Mouse (Mus musculus) stomach, postnatal 0 days (tissue): ENCODE measurements at regions not wholly inside any gene's neighbourhood (a gene's known extent, or its start where the extent isn't known, plus 50 kb on each side); places are given as distances from the start of the nearest gene placed in this dataset.

ENCODE experiments used
- ATAC-seq: fragments of 200-750 bp; cut with Nextera tagmentation; 2 replicates; pipeline ENCODE4 v1.8.0; 2017; ENCODE audit not compliant: low FRiP score, low TSS enrichment
- DNase-seq: peaks from one replicate; pipeline ENCODE4 v3.0.0-alpha.2; 2016; ENCODE audit warnings: low spot score
- H3K27ac ChIP-seq: fragments of 300-500 bp; sonication (generic); replicated peaks from 2 replicates; pipeline ENCODE4 v1.5.1; 2014; ENCODE audit warnings: mild to moderate bottlenecking, control low read depth
- H3K27me3 ChIP-seq: fragments of 300-500 bp; sonication (generic); 2 replicates; pipeline ENCODE4 v1.6.1; 2014; ENCODE audit warnings: low read length; ENCODE audit not compliant: control insufficient read depth, insufficient read depth
- H3K36me3 ChIP-seq: fragments of 300-500 bp; sonication (generic); 2 replicates; pipeline ENCODE4 v1.6.1; 2014; ENCODE audit warnings: low read length, mixed read lengths; ENCODE audit not compliant: control insufficient read depth, insufficient read depth
- H3K4me1 ChIP-seq: fragments of 300-500 bp; sonication (generic); replicated peaks from 2 replicates; pipeline ENCODE4 v1.6.1; 2014; ENCODE audit warnings: antibody characterized with exemption; ENCODE audit not compliant: control insufficient read depth, insufficient read depth
- H3K4me2 ChIP-seq: fragments of 300-500 bp; sonication (generic); replicated peaks from 2 replicates; pipeline ENCODE4 v1.6.1; 2014; ENCODE audit warnings: low read depth, mild to moderate bottlenecking, control low read depth, moderate library complexity
- H3K4me3 ChIP-seq: fragments of 300-500 bp; sonication (generic); 2 replicates; pipeline ENCODE4 v1.5.1; 2014; ENCODE audit warnings: low read depth, low read length, control low read depth
- H3K9ac ChIP-seq: fragments of 300-500 bp; sonication (generic); 2 replicates; pipeline ENCODE4 v1.6.1; 2014; ENCODE audit warnings: mild to moderate bottlenecking, low read length, control low read depth, mixed read lengths
- H3K9me3 ChIP-seq: fragments of 300-500 bp; sonication (generic); 2 replicates; pipeline ENCODE4 v1.6.1; 2016; ENCODE audit warnings: low read length; ENCODE audit not compliant: control insufficient read depth
- CTCF ChIP-seq: IDR thresholded peaks from 2 replicates; pipeline ENCODE4 v1.5.1; 2016; ENCODE audit warnings: antibody characterized with exemption, low read depth, mild to moderate bottlenecking, moderate library complexity
- EP300 ChIP-seq: optimal IDR thresholded peaks from 2 replicates; pipeline ENCODE3; 2016; ENCODE audit warnings: antibody characterized with exemption
- WGBS: fragments of 180-500 bp; shearing (Covaris S2); extraction: QIAGEN DNeasy Blood & Tissue Kit; methylation state at CpG from one replicate; pipeline ENCODE4 v1.1.7; 2014; 5-methylcytosine and 5-hydroxymethylcytosine counted together

GRCm38 (mm10) chr1:137991936-137992335 is 183.6 kb downstream of the Ptprc start:
- WGBS: 70% methylated on average over 1 of the region's 1 CpGs
- no peak for ATAC-seq
- Histone ChIP-seq H3K4me2 (no peak overlapping the region), H3K27ac (no peak overlapping the region), H3K27me3 (no peaks in the 10 kb centered on the region), H3K4me1 (no peaks in the 10 kb centered on the region), H3K36me3 (no peaks in the 10 kb centered on the region), H3K9ac (no peak overlapping the region), H3K4me3 (no peak overlapping the region), H3K9me3 (no peaks in the 10 kb centered on the region)
- TF ChIP-seq EP300: no peak
- no peak for TF ChIP-seq CTCF
- no peak for DNase-seq

DNA sequence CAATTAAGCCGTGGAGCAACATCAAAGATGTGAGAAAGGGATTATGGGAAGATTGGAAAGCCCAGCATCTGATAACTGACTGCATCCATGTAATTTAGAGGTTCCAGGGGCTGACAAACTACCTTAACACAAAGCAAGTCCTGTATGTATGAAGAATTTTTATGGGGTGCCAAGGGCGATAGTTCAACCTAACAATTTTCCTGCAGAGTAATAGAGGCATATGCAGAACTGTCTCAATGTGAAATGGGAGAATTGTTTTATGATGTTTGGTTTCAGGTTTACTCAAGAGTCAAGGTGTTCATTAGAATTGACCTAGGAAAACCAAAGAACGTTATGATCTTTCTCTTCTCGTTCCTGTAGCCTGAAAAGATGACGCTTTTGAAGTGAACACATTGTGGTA is 184.1 kb downstream of the Ptprc start:
- no peak for DNase-seq
- Histone ChIP-seq H3K9ac (no peak overlapping the region), H3K9me3 (no peaks in the 10 kb centered on the region), H3K4me3 (no peak overlapping the region), H3K4me1 (no peaks in the 10 kb centered on the region), H3K4me2 (no peak overlapping the region), H3K27me3 (no peaks in the 10 kb centered on the region), H3K36me3 (no peaks in the 10 kb centered on the region), H3K27ac (no peak overlapping the region)
- TF ChIP-seq CTCF (no peak), EP300 (no peak)
- WGBS: 87% methylated on average over 5 of the region's 5 CpGs
- ATAC-seq: no peak

DNA sequence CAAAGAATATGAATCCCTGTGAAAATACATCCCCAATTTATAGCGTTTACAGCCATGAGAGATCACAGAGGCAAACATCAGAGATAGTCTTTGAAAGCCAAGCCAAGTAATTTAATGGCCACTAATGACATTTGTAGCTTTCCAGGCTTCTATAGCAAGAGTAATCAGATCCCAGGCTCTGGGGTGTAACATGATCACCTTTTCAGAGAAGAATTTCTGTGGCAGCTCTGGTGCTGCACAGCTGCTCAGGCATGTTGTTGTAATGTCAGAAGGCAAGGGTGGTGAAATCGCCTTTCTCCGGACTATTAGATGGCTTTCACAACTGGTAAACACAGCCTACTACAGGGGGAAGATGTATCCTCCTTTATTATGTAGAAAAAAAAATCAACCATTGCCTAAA is 202.1 kb downstream of the Ptprc start:
- Histone ChIP-seq H3K36me3 (no peaks in the 10 kb centered on the region), H3K27me3 (no peaks in the 10 kb centered on the region), H3K4me2 (no peak overlapping the region), H3K4me1 (no peaks in the 10 kb centered on the region), H3K27ac (no peak overlapping the region), H3K9me3 (no peaks in the 10 kb centered on the region), H3K4me3 (no peak overlapping the region), H3K9ac (no peak overlapping the region)
- ATAC-seq (no peak), DNase-seq (no peak)
- 50% methylated on average over 3 of the region's 3 CpGs for WGBS
- TF ChIP-seq EP300: no peak
- TF ChIP-seq CTCF: no peak

DNA sequence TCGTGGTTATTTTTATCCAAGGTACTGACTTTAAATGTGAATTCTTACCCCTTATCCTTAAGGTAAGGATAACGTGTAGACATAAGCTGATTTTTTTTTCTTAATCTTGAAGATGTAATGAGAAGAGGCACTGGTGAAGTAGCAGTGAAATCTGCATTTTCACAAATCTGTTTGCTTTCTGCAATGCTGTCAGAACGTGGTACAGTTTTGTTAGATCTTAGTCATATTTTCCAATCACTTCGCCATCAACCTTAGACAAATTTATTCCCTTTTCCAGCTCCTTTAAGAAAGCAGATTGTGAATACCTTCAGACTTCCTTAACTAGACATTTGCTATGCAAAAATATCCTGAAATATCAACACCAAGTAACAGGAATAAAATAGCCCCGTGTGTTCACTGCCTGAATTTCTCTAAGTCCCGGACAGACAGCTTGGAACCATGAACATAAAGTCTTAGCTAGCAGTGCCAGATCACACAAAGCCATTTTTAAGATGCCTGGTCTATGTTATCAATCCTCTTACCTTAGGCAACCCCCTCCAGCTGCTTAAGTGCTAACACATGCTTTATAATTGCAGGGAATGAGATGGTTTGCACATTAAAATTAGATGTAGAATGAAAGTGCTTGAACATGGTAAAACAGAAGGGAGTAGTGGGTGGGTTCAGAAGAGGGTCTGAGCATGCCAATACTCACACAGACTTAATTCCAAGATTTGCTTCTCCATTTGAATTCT is 202.7 kb downstream of the Ptprc start:
- Histone ChIP-seq H3K27ac (no peak overlapping the region), H3K9me3 (no peaks in the 10 kb centered on the region), H3K4me2 (no peak overlapping the region), H3K4me1 (no peaks in the 10 kb centered on the region), H3K9ac (no peak overlapping the region), H3K36me3 (no peaks in the 10 kb centered on the region), H3K27me3 (no peaks in the 10 kb centered on the region), H3K4me3 (no peak overlapping the region)
- ATAC-seq (no peak), DNase-seq (no peak)
- TF ChIP-seq EP300 (no peak), CTCF (no peak)
- 61% methylated on average over 6 of the region's 6 CpGs for WGBS

GRCm38 (mm10) chr1:137966151-137966836 is 209.2 kb downstream of the Ptprc start:
- Histone ChIP-seq H3K27ac (no peak overlapping the region), H3K27me3 (no peaks in the 10 kb centered on the region), H3K4me3 (no peak overlapping the region), H3K9ac (no peak overlapping the region), H3K4me1 (no peaks in the 10 kb centered on the region), H3K9me3 (no peaks in the 10 kb centered on the region), H3K36me3 (no peaks in the 10 kb centered on the region), H3K4me2 (no peak overlapping the region)
- TF ChIP-seq CTCF: no peak
- no peak for DNase-seq
- WGBS: 62% methylated on average over 16 of the region's 16 CpGs
- no peak for ATAC-seq

DNA sequence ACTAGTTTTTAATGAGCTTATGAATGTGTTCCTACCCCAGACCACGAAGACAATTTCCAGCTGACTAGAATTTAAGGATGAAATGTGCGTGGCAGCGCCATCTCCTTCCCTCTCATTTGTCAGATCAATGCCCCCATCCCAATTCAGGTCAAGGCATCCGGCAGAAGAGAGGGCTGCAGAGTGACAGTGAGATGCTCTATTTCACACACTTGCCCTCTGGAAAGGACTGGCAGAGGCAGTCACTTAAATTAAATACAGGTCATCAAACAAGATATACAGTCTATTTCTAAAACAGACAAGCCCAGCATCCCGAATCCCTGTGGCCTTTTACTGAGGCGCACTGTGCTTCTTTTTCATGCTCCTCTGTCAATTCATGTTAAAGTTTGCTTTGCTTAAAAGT is 211.9 kb downstream of the Ptprc start:
- DNase-seq (no peak), ATAC-seq (no peak)
- no peaks in the 10 kb centered on the region for H3K4me1 ChIP-seq
- H3K9ac ChIP-seq: no peak overlapping the region
- no peak overlapping the region for H3K4me3 ChIP-seq
- WGBS: 73% methylated on average over 6 of the region's 6 CpGs
- H3K4me2 ChIP-seq: no peak overlapping the region
- TF ChIP-seq EP300: no peak
- TF ChIP-seq CTCF: no peak
- no peaks in the 10 kb centered on the region for H3K36me3 ChIP-seq
- H3K27me3 ChIP-seq: no peaks in the 10 kb centered on the region
- no peaks in the 10 kb centered on the region for H3K9me3 ChIP-seq
- no peak overlapping the region for H3K27ac ChIP-seq
